Mouse (Mus musculus): ENCODE results near the gene Serpinb9e. TPM values are rescaled to one million over a fixed set of nuclear protein-coding genes. Genes with fewer than 3 reads are reported as not detected.

Serpinb9e gene
- not detected for polyA plus RNA-seq (2017; shearing (Covaris generic))

DNA sequence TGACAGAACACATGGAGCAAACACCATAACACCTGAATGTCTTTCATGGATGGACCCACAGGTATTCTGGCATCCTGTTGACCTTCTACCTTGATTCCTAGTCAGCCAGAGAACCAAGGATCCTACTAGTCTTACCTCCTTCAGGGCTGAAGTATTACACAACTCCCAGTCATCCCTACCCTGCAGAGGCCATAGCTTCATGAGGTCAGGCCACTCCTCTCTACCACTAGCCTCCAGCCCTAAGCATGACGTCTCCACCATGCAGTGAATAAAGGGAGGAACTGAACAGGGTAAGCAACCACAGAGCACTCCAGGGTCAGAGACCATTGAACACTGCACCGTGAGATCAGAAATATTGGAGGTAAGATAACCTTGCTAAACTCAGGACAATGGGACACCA lies at the start of gene Serpinb9e:
Gene Serpinb9e, plus strand, starts transcription at position 301 of the 400 bp plus-strand sequence.

Other genes with a start within 250 kb of the Serpinb9e start
- gene Serpinb9, start 246.4 kb upstream of the Serpinb9e start, polyA plus RNA-seq (2017; shearing (Covaris generic)): 145 TPM
- gene Serpinb9b, start 222.2 kb upstream of the Serpinb9e start, polyA plus RNA-seq (2017; shearing (Covaris generic)): 0.21 TPM
- gene Serpinb1b, start 171.0 kb upstream of the Serpinb9e start, polyA plus RNA-seq (2017; shearing (Covaris generic)): 1.3 TPM
- gene Serpinb9c, start 89.9 kb upstream of the Serpinb9e start, polyA plus RNA-seq (2017; shearing (Covaris generic)): not detected
- gene Serpinb9d, start 56.7 kb upstream of the Serpinb9e start, polyA plus RNA-seq (2017; shearing (Covaris generic)): not detected
- not detected for gene Serpinb9f, start 74.5 kb downstream of the Serpinb9e start, polyA plus RNA-seq (2017; shearing (Covaris generic))
- not detected for gene Gm11397, start 146.1 kb downstream of the Serpinb9e start, polyA plus RNA-seq (2017; shearing (Covaris generic))
- not detected for gene Serpinb9g, start 235.2 kb downstream of the Serpinb9e start, polyA plus RNA-seq (2017; shearing (Covaris generic))